Mouse (Mus musculus) heart, adult 9 months (tissue): ENCODE measurements around the gene Ror1.

Source experiments
- DNase-seq, 2 experiments: peaks; one replicate each; pipeline ENCODE4 v3.0.0; 2022; ENCODE audit warnings: low spot score in 2 of 2

Gene Ror1

DNA sequence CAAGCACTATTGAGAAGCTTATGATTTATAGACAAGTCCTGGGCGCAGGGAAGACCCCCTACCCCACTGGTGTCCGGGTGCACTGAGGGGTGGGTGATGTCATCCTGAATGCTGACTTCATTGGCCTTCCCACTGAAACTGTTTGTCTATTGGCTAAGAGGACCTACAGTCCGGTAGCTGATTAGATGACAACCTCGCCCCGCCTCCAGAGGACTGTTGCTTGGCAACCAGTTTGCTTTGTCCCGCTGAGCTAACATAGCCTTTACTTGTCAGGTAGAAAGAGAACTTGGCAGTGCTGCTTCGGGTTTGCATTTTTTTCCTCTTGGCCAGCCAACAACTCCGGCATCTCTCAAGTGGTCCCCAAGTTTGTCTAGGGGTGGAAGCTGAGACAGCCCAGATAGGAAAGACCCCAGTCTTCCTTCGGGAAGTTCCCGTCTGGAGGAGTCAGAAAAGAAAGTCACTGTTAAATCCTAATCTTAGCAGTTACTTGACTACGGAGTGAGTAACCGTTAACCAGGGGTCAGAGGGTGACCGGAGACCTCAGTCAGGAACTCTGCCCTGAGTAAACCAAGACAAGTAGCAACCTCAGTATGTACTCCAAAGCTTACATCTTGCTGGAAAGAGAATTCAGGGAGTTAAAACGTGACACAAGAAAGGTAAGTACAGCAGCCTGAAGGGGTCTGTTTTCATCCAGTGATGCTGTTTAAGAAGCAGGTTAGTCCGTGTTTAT is 383.2 kb downstream of the Ror1 start, which contains the start of gene Ube2u:
TSS of gene Ube2u (plus strand) at position 258 of the 730 bp plus-strand sequence.
- peak in 1 of 2 experiments; percentile 21 for DNase-seq

DNA sequence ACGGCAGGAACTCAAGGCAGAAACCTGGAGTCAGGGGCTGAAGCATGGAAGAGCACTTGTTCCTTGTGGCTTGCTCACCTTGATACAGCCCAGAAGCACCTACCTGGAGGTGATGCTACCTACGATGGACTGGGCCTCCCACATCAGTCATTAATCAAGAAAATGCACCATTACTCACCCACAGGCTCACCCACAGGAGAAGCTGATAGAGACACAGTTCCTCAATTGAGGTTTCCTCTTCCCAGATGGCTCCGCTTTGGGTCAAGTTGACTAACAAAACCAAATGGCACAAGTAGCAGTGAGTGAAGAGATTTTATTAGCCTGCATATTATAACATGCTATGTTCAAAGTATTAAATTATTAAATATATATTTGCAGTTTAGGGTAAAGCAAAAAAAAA is 392.9 kb downstream of the Ror1 start:
- no peak for DNase-seq
